Mouse (Mus musculus) intestine, postnatal 0 days (tissue): ENCODE measurements at regions not wholly inside any gene's neighbourhood (a gene's known extent, or its start where the extent isn't known, plus 50 kb on each side); places are given as distances from the start of the nearest gene placed in this dataset.

Experiments used
- ATAC-seq: fragments of 200-750 bp; cut with Nextera tagmentation; 2 replicates; pipeline ENCODE4 v1.8.0; 2017; ENCODE audit warnings: mild to moderate bottlenecking, moderate TSS enrichment, moderate library complexity
- H3K27ac ChIP-seq: fragments of 300-500 bp; sonication (generic); 2 replicates; pipeline ENCODE4 v1.5.1; 2014; ENCODE audit warnings: mild to moderate bottlenecking, low read depth, low read length, moderate library complexity
- H3K27me3 ChIP-seq: fragments of 300-500 bp; sonication (generic); replicated peaks from 2 replicates; pipeline ENCODE4 v1.6.1; 2014; ENCODE audit warnings: low read length, mixed read lengths; ENCODE audit not compliant: control insufficient read depth, insufficient read depth
- H3K36me3 ChIP-seq: fragments of 300-500 bp; sonication (generic); 2 replicates; pipeline ENCODE4 v1.6.1; 2014; ENCODE audit warnings: mild to moderate bottlenecking, moderate library complexity; ENCODE audit not compliant: control insufficient read depth, insufficient read depth
- H3K4me1 ChIP-seq: fragments of 300-500 bp; sonication (generic); replicated peaks from 2 replicates; pipeline ENCODE4 v1.6.1; 2014; ENCODE audit warnings: antibody characterized with exemption, low read length, mixed read lengths; ENCODE audit not compliant: control insufficient read depth, insufficient read depth
- H3K4me2 ChIP-seq: fragments of 300-500 bp; sonication (generic); replicated peaks from 2 replicates; pipeline ENCODE4 v1.6.1; 2014; ENCODE audit warnings: low read depth, mild to moderate bottlenecking, moderate library complexity
- H3K4me3 ChIP-seq: fragments of 300-500 bp; sonication (generic); 2 replicates; pipeline ENCODE4 v1.5.1; 2014; ENCODE audit warnings: low read depth, low read length
- H3K9ac ChIP-seq: fragments of 300-500 bp; sonication (generic); 2 replicates; pipeline ENCODE4 v1.6.1; 2014; ENCODE audit warnings: mild to moderate bottlenecking, low read depth, low read length
- H3K9me3 ChIP-seq: fragments of 300-500 bp; sonication (generic); 2 replicates; pipeline ENCODE4 v1.6.1; 2016; ENCODE audit warnings: mixed run types; ENCODE audit not compliant: control insufficient read depth
- CTCF ChIP-seq: sonication (generic); IDR thresholded peaks from 2 replicates; pipeline ENCODE4 v1.5.1; 2016; ENCODE audit warnings: low read depth, mild to moderate bottlenecking, control low read depth, antibody characterized with exemption, moderate library complexity
- WGBS: fragments of 180-500 bp; shearing (Covaris S2); extraction: QIAGEN DNeasy Blood & Tissue Kit; methylation state at CpG from one replicate; pipeline ENCODE4 v1.1.7; 2014; 5-methylcytosine and 5-hydroxymethylcytosine counted together

DNA sequence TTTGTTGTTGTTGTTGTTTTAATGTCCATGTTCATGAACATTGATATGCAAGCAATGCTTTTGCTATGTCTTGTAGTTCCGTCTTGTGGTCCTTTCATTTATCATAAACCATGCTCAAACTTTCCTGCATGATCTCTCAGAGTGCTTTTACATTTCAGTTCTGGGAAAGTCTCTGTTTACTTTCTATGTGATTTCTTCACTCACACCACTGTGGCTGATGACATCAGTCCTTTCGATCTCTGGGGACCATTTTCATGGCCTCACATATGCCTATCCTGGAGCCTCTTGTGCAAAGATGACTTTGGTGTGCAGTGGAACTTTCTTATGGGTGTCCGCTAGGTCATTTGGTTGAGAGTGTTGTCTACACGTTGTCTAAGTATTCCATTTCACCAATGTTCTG, 105.1 kb downstream of the Bcl2l11 start:
- no peak overlapping the region for H3K27ac ChIP-seq
- H3K4me1 ChIP-seq, result 0 out of 2 replicates have a peak, but pooled peaks cover 3% of the 10 kb centered on the region
- TF ChIP-seq CTCF, result no peak
- H3K27me3 ChIP-seq, result no peaks in the 10 kb centered on the region
- H3K4me3 ChIP-seq, result no peak overlapping the region
- H3K9me3 ChIP-seq, result no peaks in the 10 kb centered on the region
- no peak overlapping the region for H3K4me2 ChIP-seq
- ATAC-seq, result no peak
- no peaks in the 10 kb centered on the region for H3K36me3 ChIP-seq
- H3K9ac ChIP-seq, result no peak overlapping the region
- 89% methylated on average over 4 of the region's 4 CpGs for WGBS

DNA sequence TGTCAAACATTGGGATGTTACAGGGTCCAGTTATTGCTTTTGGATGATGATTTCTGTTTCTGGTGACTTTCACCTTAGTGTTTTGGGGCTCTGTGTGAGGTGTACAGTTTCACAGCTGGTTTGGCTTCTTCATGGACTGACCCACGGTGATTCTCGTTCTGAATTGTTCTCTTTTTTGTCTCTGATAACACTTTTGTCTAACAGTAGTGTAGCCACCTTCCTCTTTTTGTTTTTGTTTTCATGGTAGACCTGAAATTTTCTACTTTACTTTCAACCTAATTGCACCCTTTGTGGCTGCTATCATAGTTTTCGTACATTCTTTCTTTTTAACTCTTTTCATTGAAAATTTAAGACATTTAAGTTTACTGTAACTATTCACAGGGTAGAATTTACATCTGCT, 105.5 kb downstream of the Bcl2l11 start:
- Histone ChIP-seq H3K27me3 (no peaks in the 10 kb centered on the region), H3K27ac (no peak overlapping the region), H3K4me1 (0 out of 2 replicates have a peak, but pooled peaks cover 3% of the 10 kb centered on the region), H3K36me3 (no peaks in the 10 kb centered on the region), H3K4me2 (no peak overlapping the region), H3K9ac (no peak overlapping the region), H3K4me3 (no peak overlapping the region), H3K9me3 (no peaks in the 10 kb centered on the region)
- 92% methylated on average over 3 of the region's 3 CpGs for WGBS
- no peak for TF ChIP-seq CTCF
- no peak for ATAC-seq

GRCm38 (mm10) chr2:128232027-128232426, 106.2 kb downstream of the Bcl2l11 start:
- no peak for ATAC-seq
- no peaks in the 10 kb centered on the region for H3K36me3 ChIP-seq
- no peak overlapping the region for H3K4me3 ChIP-seq
- H3K9ac ChIP-seq, result no peak overlapping the region
- no peak overlapping the region for H3K4me2 ChIP-seq
- H3K27ac ChIP-seq, result no peak overlapping the region
- no peaks in the 10 kb centered on the region for H3K27me3 ChIP-seq
- WGBS, result 78% methylated on average over 3 of the region's 3 CpGs
- H3K4me1 ChIP-seq, result 0 out of 2 replicates have a peak, but pooled peaks cover 3% of the 10 kb centered on the region
- TF ChIP-seq CTCF, result no peak
- H3K9me3 ChIP-seq, result no peaks in the 10 kb centered on the region

DNA sequence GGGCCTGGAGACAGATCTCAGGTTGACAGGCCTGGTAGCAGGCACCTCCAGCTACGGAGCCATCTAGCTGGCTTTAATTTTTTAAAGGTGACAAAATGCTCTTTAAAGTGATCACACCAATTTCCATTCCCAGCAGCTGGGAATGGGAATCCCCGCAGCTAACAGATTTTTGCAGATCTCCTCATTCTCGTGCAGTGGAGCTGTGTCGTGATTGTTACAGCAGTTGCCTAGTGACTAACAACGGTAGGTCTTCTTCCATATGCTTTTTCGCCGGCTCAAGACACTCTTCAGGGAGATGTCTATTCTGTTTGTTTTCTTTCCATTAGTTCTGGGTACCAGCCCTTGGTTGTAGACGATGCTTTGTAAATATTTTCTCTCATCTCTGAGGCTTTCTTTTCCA, 109.3 kb downstream of the Bcl2l11 start:
- Histone ChIP-seq H3K4me2 (no peak overlapping the region), H3K9me3 (no peaks in the 10 kb centered on the region), H3K4me1 (0 out of 2 replicates have a peak, but pooled peaks cover 10% of the 10 kb centered on the region), H3K4me3 (no peak overlapping the region), H3K9ac (no peak overlapping the region), H3K36me3 (no peaks in the 10 kb centered on the region), H3K27ac (no peak overlapping the region), H3K27me3 (no peaks in the 10 kb centered on the region)
- no peak for TF ChIP-seq CTCF
- WGBS, result 86% methylated on average over 8 of the region's 8 CpGs
- no peak for ATAC-seq

DNA sequence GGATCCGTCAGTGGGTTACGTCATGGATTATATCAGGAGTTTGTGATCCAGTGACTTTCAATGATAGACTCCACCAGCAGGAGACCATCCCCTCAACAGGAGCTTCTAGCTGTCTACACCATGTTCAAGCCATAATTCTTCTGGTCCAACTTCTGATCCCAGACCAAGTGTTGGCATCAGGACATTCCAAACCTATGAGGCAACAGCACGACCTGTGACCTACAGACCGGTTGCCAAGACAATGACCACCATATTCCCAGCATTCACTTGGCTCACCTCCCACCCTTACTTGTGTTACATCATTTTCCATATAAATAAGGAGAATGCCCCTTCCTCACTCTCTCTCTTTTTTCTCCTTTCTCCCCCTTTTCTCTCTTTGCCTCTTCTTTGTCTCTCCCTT, 113.6 kb downstream of the Bcl2l11 start:
- no peak overlapping the region for H3K9ac ChIP-seq
- H3K4me3 ChIP-seq, result no peak overlapping the region
- H3K36me3 ChIP-seq, result no peaks in the 10 kb centered on the region
- no peak for TF ChIP-seq CTCF
- H3K4me1 ChIP-seq, result peaks cover 17% of the 10 kb centered on the region; the same call in 1 of the 2 replicates
- H3K27ac ChIP-seq, result no peak overlapping the region; the same call in 1 of the 2 replicates
- WGBS, result 77% methylated on average over 4 of the region's 4 CpGs
- no peaks in the 10 kb centered on the region for H3K9me3 ChIP-seq
- no peaks in the 10 kb centered on the region for H3K27me3 ChIP-seq
- ATAC-seq, result peak; percentile 25; the same call in 1 of the 2 replicates
- H3K4me2 ChIP-seq, result no peak overlapping the region

GRCm38 (mm10) chr2:128240054-128240453, 114.2 kb downstream of the Bcl2l11 start:
- Histone ChIP-seq H3K4me1 (peaks cover 17% of the 10 kb centered on the region; the same call in 1 of the 2 replicates), H3K36me3 (no peaks in the 10 kb centered on the region), H3K27ac (peak overlapping the region; percentile 73), H3K9ac (0 out of 2 replicates have a peak overlapping the region, but pooled peaks have one; percentile 5), H3K4me2 (peak overlapping the region; percentile 35), H3K4me3 (no peak overlapping the region), H3K27me3 (no peaks in the 10 kb centered on the region), H3K9me3 (no peaks in the 10 kb centered on the region)
- no peak for TF ChIP-seq CTCF
- peak; percentile 55 for ATAC-seq
- 38% methylated on average over 4 of the region's 4 CpGs for WGBS
